Mouse (Mus musculus): ENCODE data around the gene Nmrk2. TPM values are rescaled to one million over a fixed set of nuclear protein-coding genes. Genes with fewer than 3 reads are reported as not detected.

Gene Nmrk2
- polyA plus RNA-seq, 1 experiment = 0.18 TPM

DNA sequence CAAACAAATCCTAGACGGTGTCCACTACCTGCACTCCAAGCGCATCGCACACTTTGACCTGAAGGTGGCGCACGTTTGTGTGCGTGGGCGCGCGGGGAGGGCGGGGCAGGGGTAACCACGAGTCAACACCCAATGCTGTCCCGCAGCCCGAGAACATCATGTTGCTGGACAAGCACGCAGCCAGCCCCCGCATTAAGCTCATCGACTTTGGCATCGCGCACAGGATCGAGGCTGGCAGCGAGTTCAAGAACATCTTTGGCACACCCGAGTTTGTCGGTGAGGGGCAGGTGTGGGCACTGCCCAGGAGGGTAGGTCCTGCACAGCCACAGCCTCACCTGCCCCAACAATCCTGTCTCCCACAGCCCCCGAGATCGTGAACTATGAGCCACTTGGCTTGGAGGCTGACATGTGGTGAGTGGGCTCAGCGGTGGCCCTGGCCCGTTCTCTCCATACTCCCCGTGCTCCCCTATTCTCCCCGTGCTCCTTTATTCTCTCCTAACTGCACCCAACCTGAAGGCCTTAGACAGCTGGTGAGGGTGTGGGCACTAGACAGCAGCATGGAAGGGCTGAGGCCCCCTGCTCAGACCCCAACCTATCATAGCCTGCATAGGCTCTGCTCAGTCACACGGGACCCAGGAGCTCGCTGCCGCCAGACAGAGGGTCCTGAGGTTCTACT lies 11.5 kb downstream of the Nmrk2 start:
- Histone ChIP-seq H3K79me2 (ENCODE audit: control insufficient read depth, insufficient read depth) (peaks cover 11% of the 10 kb centered on the region), H3K36me3 (ENCODE audit: control insufficient read depth, insufficient read depth) (peaks cover 36% of the 10 kb centered on the region), H3ac (ENCODE audit: control insufficient read depth, insufficient read length, low read depth) (no peak overlapping the region), H3K4me3 (ENCODE audit: insufficient read depth, poor library complexity, severe bottlenecking) (no peak overlapping the region), H3K79me3 (ENCODE audit: low read depth) (no peaks in the 10 kb centered on the region), H3K27me3 (ENCODE audit: control insufficient read depth, insufficient read depth, insufficient read length) (no peaks in the 10 kb centered on the region)
- TF ChIP-seq USF1 (IDR thresholded peaks at IDR 0.05; ENCODE audit: low read depth) = no peak
- TF ChIP-seq MYOG (IDR thresholded peaks at IDR 0.05; ENCODE audit: control insufficient read depth, extremely low read depth, insufficient read length) = no peak
- peak; percentile 60 for TF ChIP-seq CTCF (IDR thresholded peaks at IDR 0.05; ENCODE audit: control insufficient read depth, insufficient read depth, insufficient read length)
- TF ChIP-seq MYOD1 (IDR thresholded peaks at IDR 0.05; ENCODE audit: control insufficient read depth, insufficient read length, low read depth) = no peak
- no peak for TF ChIP-seq FOSL1 (IDR thresholded peaks at IDR 0.05; ENCODE audit: insufficient read depth, low read length, poor library complexity, severe bottlenecking)
- TF ChIP-seq CEBPB (IDR thresholded peaks at IDR 0.05; ENCODE audit: low read depth) = no peak

DNA sequence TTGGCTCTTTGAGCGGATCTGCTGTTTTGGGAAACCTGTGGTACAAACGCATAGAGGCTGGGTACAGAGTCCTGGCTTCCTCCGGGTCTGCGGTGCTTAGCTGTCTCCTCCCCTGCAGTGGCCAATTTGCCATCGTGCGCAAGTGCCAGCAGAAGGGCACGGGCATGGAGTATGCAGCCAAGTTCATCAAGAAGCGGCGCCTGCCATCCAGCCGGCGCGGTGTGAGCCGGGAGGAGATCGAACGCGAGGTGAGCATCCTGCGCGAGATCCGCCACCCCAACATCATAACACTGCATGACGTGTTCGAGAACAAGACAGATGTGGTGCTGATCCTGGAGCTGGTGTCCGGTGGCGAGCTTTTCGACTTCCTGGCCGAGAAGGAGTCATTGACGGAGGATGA lies 12.0 kb downstream of the Nmrk2 start:
- peaks cover 16% of the 10 kb centered on the region for H3K79me2 ChIP-seq (ENCODE audit: control insufficient read depth, insufficient read depth)
- no peaks in the 10 kb centered on the region for H3K79me3 ChIP-seq (ENCODE audit: low read depth)
- no peak overlapping the region for H3ac ChIP-seq (ENCODE audit: control insufficient read depth, insufficient read length, low read depth)
- H3K36me3 ChIP-seq (ENCODE audit: control insufficient read depth, insufficient read depth) = peaks cover 41% of the 10 kb centered on the region
- H3K4me3 ChIP-seq (ENCODE audit: insufficient read depth, poor library complexity, severe bottlenecking) = no peak overlapping the region
- H3K27me3 ChIP-seq (ENCODE audit: control insufficient read depth, insufficient read depth, insufficient read length) = no peaks in the 10 kb centered on the region
- TF ChIP-seq MAX (IDR thresholded peaks at IDR 0.05) (no peak), CEBPB (IDR thresholded peaks at IDR 0.05; ENCODE audit: low read depth) (no peak), USF1 (IDR thresholded peaks at IDR 0.05; ENCODE audit: low read depth) (no peak), FOSL1 (IDR thresholded peaks at IDR 0.05; ENCODE audit: insufficient read depth, low read length, poor library complexity, severe bottlenecking) (no peak), CTCF (IDR thresholded peaks at IDR 0.05; ENCODE audit: control insufficient read depth, insufficient read depth, insufficient read length) (no peak), MYOD1 (IDR thresholded peaks at IDR 0.05; ENCODE audit: control insufficient read depth, insufficient read length, low read depth) (no peak), MYOG (IDR thresholded peaks at IDR 0.05; ENCODE audit: control insufficient read depth, extremely low read depth, insufficient read length) (no peak)

DNA sequence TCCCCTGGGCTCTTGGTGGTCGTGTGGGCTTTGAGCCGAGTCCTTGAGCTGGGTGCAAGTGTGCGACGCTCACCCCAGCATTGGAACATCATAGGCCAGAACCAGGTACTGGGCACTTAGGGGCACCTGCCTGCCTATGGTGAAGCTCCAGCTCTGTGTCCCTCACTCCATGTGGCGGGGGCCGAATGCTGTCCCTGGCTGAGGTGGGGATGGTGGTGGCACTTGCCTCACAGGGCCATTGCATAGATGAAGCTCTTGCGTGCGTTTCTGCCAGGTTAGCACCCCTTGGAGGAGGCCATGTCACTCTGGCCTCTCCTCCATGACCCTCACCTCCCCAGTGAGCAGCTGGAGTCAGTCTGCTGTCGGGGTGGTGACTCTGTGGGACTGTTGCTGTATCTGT lies 14.7 kb downstream of the Nmrk2 start:
- H3K27me3 ChIP-seq (ENCODE audit: control insufficient read depth, insufficient read depth, insufficient read length) = no peaks in the 10 kb centered on the region
- peaks cover 44% of the 10 kb centered on the region for H3K36me3 ChIP-seq (ENCODE audit: control insufficient read depth, insufficient read depth)

DNA sequence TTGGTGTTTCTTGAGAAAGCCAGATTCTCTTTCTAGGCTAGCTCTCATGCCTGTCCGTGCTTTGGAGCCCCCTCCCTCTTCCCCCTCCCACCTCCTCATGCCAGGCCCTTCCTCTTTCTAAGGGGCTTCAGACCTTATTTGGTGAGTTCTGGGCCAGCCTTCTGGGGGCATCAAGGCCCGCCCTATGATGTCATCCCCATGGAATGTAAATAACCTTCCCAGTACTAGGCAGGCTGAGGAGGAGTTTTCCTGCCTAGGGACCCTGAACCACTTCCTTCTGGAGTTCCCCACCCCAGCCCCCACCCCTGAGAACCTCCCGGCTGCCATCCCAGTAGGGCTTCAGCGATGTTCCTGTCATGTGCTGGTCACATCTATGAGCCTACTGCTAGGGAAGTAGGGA lies 17.1 kb downstream of the Nmrk2 start:
- Histone ChIP-seq H3K4me3 (ENCODE audit: insufficient read depth, poor library complexity, severe bottlenecking) (no peak overlapping the region), H3K27me3 (ENCODE audit: control insufficient read depth, insufficient read depth, insufficient read length) (no peaks in the 10 kb centered on the region), H3K36me3 (ENCODE audit: control insufficient read depth, insufficient read depth) (peaks cover 54% of the 10 kb centered on the region), H3K79me2 (ENCODE audit: control insufficient read depth, insufficient read depth) (peaks cover 49% of the 10 kb centered on the region), H3K79me3 (ENCODE audit: low read depth) (peaks cover 16% of the 10 kb centered on the region), H3ac (ENCODE audit: control insufficient read depth, insufficient read length, low read depth) (peak overlapping the region; percentile 28)
- no peak for TF ChIP-seq CTCF (IDR thresholded peaks at IDR 0.05; ENCODE audit: control insufficient read depth, insufficient read depth, insufficient read length)
- TF ChIP-seq CEBPB (IDR thresholded peaks at IDR 0.05; ENCODE audit: low read depth) = no peak
- no peak for TF ChIP-seq MYOG (IDR thresholded peaks at IDR 0.05; ENCODE audit: control insufficient read depth, extremely low read depth, insufficient read length)
- TF ChIP-seq FOSL1 (IDR thresholded peaks at IDR 0.05; ENCODE audit: insufficient read depth, low read length, poor library complexity, severe bottlenecking) = no peak

More for the DNA sequence above, 14.7 kb downstream of the Nmrk2 start:
- Histone ChIP-seq H3K4me3 (ENCODE audit: insufficient read depth, poor library complexity, severe bottlenecking) (no peak overlapping the region), H3K79me3 (ENCODE audit: low read depth) (peaks cover 2% of the 10 kb centered on the region), H3ac (ENCODE audit: control insufficient read depth, insufficient read length, low read depth) (no peak overlapping the region), H3K79me2 (ENCODE audit: control insufficient read depth, insufficient read depth) (peaks cover 27% of the 10 kb centered on the region)
- no peak for TF ChIP-seq MAX (IDR thresholded peaks at IDR 0.05)
- no peak for TF ChIP-seq CTCF (IDR thresholded peaks at IDR 0.05; ENCODE audit: control insufficient read depth, insufficient read depth, insufficient read length)
- TF ChIP-seq MYOG (IDR thresholded peaks at IDR 0.05; ENCODE audit: control insufficient read depth, extremely low read depth, insufficient read length) = no peak
- no peak for TF ChIP-seq MYOD1 (IDR thresholded peaks at IDR 0.05; ENCODE audit: control insufficient read depth, insufficient read length, low read depth)
- no peak for TF ChIP-seq FOSL1 (IDR thresholded peaks at IDR 0.05; ENCODE audit: insufficient read depth, low read length, poor library complexity, severe bottlenecking)
- TF ChIP-seq CEBPB (IDR thresholded peaks at IDR 0.05; ENCODE audit: low read depth) = no peak
- TF ChIP-seq USF1 (IDR thresholded peaks at IDR 0.05; ENCODE audit: low read depth) = no peak

DNA sequence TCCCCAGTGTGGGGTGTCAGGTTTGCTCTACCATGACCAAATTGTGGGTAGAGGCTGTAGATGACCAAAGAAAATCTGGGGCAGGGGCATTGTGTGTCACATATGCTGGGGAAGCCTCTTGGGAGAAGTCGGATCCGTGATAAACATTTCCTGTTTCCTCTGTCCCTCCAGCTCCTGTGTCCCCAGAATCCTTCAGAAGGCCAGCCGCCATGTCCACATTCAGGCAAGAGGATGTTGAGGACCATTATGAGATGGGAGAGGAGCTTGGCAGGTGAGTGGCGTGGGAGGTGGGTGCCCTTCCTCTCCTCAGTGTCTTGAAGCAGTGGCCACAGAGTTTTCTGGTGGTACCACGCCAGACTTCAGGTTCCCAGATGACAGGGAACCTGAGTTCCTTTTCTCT lies 18.0 kb downstream of the Nmrk2 start, which contains the start of gene 4930442H23Rik:
Gene 4930442H23Rik, minus strand, starts transcription at position 45 of the 400 bp plus-strand sequence.
- H3K79me2 ChIP-seq (ENCODE audit: control insufficient read depth, insufficient read depth) = peaks cover 58% of the 10 kb centered on the region
- TF ChIP-seq MYOG (IDR thresholded peaks at IDR 0.05; ENCODE audit: control insufficient read depth, extremely low read depth, insufficient read length) = no peak
- TF ChIP-seq MAX (IDR thresholded peaks at IDR 0.05) = no peak
- no peak for TF ChIP-seq USF1 (IDR thresholded peaks at IDR 0.05; ENCODE audit: low read depth)
- TF ChIP-seq FOSL1 (IDR thresholded peaks at IDR 0.05; ENCODE audit: insufficient read depth, low read length, poor library complexity, severe bottlenecking) = no peak
- TF ChIP-seq CEBPB (IDR thresholded peaks at IDR 0.05; ENCODE audit: low read depth) = no peak
- TF ChIP-seq MYOD1 (IDR thresholded peaks at IDR 0.05; ENCODE audit: control insufficient read depth, insufficient read length, low read depth) = no peak
- no peak for TF ChIP-seq CTCF (IDR thresholded peaks at IDR 0.05; ENCODE audit: control insufficient read depth, insufficient read depth, insufficient read length)
- peaks cover 26% of the 10 kb centered on the region for H3K79me3 ChIP-seq (ENCODE audit: low read depth)
- H3K4me3 ChIP-seq (ENCODE audit: insufficient read depth, poor library complexity, severe bottlenecking) = peak within 1 kb of the TSS; percentile 43
- H3K27me3 ChIP-seq (ENCODE audit: control insufficient read depth, insufficient read depth, insufficient read length) = no peaks in the 10 kb centered on the region
- H3ac ChIP-seq (ENCODE audit: control insufficient read depth, insufficient read length, low read depth) = peak within 1 kb of the TSS; percentile 75
- peaks cover 63% of the 10 kb centered on the region for H3K36me3 ChIP-seq (ENCODE audit: control insufficient read depth, insufficient read depth)

All from C2C12 (cell line).